Mouse (Mus musculus) lung, postnatal 0 days (tissue): Measurements from ENCODE around the gene Dgkb. TPM values are rescaled to one million over a fixed set of nuclear protein-coding genes. Genes with fewer than 3 reads are reported as not detected.
A peak's percentile ranks its signal among the peaks of the same experiment; 100 is the strongest.

Experiments
- ATAC-seq: fragments of 200-750 bp; cut with Nextera tagmentation; 2 replicates; pipeline ENCODE4 v1.8.0; 2017; ENCODE audit warnings: moderate library complexity
- DNase-seq: peaks from one replicate; pipeline ENCODE4 v3.0.0-alpha.2; 2016; ENCODE audit warnings: low spot score
- H3K27ac ChIP-seq: fragments of 300-500 bp; sonication (generic); 2 replicates; pipeline ENCODE4 v1.5.1; 2014; ENCODE audit warnings: antibody characterized with exemption, mild to moderate bottlenecking, low read length, mixed read lengths
- H3K27me3 ChIP-seq: fragments of 300-500 bp; sonication (generic); replicated peaks from 2 replicates; pipeline ENCODE4 v1.6.1; 2014; ENCODE audit warnings: low read length, mixed read lengths; ENCODE audit not compliant: insufficient read depth
- H3K36me3 ChIP-seq: fragments of 300-500 bp; sonication (generic); 2 replicates; pipeline ENCODE4 v1.6.1; 2014; ENCODE audit warnings: low read length, mixed read lengths; ENCODE audit not compliant: insufficient read depth
- H3K4me1 ChIP-seq: fragments of 300-500 bp; sonication (generic); 2 replicates; pipeline ENCODE4 v1.6.1; 2014; ENCODE audit warnings: antibody characterized with exemption, low read depth, low read length, mixed read lengths; ENCODE audit not compliant: insufficient read depth
- H3K4me2 ChIP-seq: fragments of 300-500 bp; sonication (generic); replicated peaks from 2 replicates; pipeline ENCODE4 v1.6.1; 2014; ENCODE audit warnings: low read depth, mild to moderate bottlenecking, low read length, moderate library complexity, mixed read lengths
- H3K4me3 ChIP-seq: fragments of 300-500 bp; sonication (generic); 2 replicates; pipeline ENCODE4 v1.5.1; 2014; ENCODE audit warnings: low read depth, low read length
- H3K9ac ChIP-seq: fragments of 300-500 bp; sonication (generic); replicated peaks from 2 replicates; pipeline ENCODE4 v1.6.1; 2014; ENCODE audit warnings: low read depth, mild to moderate bottlenecking
- H3K9me3 ChIP-seq: fragments of 300-500 bp; sonication (generic); 2 replicates; pipeline ENCODE4 v1.6.1; 2016; ENCODE audit warnings: low read length, mixed read lengths
- CTCF ChIP-seq: IDR thresholded peaks from 2 replicates; pipeline ENCODE4 v1.5.1; 2016; ENCODE audit warnings: antibody characterized with exemption, mild to moderate bottlenecking
- EP300 ChIP-seq: IDR thresholded peaks from 2 replicates; pipeline ENCODE4 v1.6.1; 2016; ENCODE audit warnings: antibody characterized with exemption, mild to moderate bottlenecking, control low read depth
- WGBS: fragments of 180-500 bp; shearing (Covaris S2); extraction: QIAGEN DNeasy Blood & Tissue Kit; methylation state at CpG from one replicate; pipeline ENCODE4 v1.1.7; 2014; 5-methylcytosine and 5-hydroxymethylcytosine counted together
- polyA plus RNA-seq: library from polyadenylated mRNA; unstranded; fragments of >200 nt; fragmentation: Nextera tagmentation; extraction: Ambion mirVana; gene quantifications from 2 replicates; pipeline ENCODE4 v1.2.1, GENCODE M21; 2015

The Dgkb gene
- polyA plus RNA-seq, 1 experiment from 2014 or later, result 3.5 TPM

DNA sequence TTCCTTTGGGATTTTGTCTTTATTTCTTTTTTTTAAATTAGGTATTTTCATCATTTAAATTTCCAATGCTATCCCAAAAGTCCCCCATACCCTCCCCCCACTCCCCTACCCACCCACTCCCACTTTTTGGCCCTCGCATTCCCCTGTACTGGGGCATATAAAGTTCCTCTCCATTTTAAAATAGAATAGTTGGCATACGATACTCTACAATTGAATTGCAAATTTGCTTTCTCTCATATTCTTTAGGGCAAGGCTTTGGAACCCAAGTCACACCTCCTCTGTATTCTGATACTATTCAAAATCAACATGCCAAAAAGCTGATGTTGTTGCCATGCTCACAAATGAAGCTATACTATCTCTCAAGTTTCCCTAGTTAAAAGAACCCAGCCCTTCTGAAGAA is 679.7 kb downstream of the Dgkb start:
- H3K27ac ChIP-seq, result no peak overlapping the region
- no peak for DNase-seq
- ATAC-seq, result no peak
- no peak for TF ChIP-seq CTCF
- TF ChIP-seq EP300, result no peak
- H3K27me3 ChIP-seq, result no peaks in the 10 kb centered on the region
- H3K4me1 ChIP-seq, result no peaks in the 10 kb centered on the region
- no peak overlapping the region for H3K9ac ChIP-seq
- no peaks in the 10 kb centered on the region for H3K9me3 ChIP-seq
- no peak overlapping the region for H3K4me2 ChIP-seq
- H3K4me3 ChIP-seq, result no peak overlapping the region
- H3K36me3 ChIP-seq, result no peaks in the 10 kb centered on the region
- 82% methylated on average over 2 of the region's 2 CpGs for WGBS

GRCm38 (mm10) chr12:38500931-38501330 is 683.4 kb downstream of the Dgkb start:
- no peaks in the 10 kb centered on the region for H3K9me3 ChIP-seq
- no peaks in the 10 kb centered on the region for H3K4me1 ChIP-seq
- H3K36me3 ChIP-seq, result no peaks in the 10 kb centered on the region
- no peak overlapping the region for H3K4me3 ChIP-seq
- ATAC-seq (no peak), DNase-seq (no peak)
- TF ChIP-seq CTCF, result no peak
- no peak for TF ChIP-seq EP300
- H3K9ac ChIP-seq, result no peak overlapping the region
- no peaks in the 10 kb centered on the region for H3K27me3 ChIP-seq
- WGBS, result 66% methylated on average over 3 of the region's 3 CpGs
- no peak overlapping the region for H3K4me2 ChIP-seq
- no peak overlapping the region for H3K27ac ChIP-seq

GRCm38 (mm10) chr12:38508195-38508594 is 690.7 kb downstream of the Dgkb start:
- ATAC-seq (no peak), DNase-seq (no peak)
- WGBS, result no CpG with 5 or more reads among the region's 1 CpGs
- H3K27me3 ChIP-seq, result no peaks in the 10 kb centered on the region
- H3K9me3 ChIP-seq, result no peaks in the 10 kb centered on the region
- H3K4me1 ChIP-seq, result no peaks in the 10 kb centered on the region
- no peak for TF ChIP-seq CTCF
- TF ChIP-seq EP300, result no peak
- H3K9ac ChIP-seq, result no peak overlapping the region
- no peak overlapping the region for H3K27ac ChIP-seq
- no peaks in the 10 kb centered on the region for H3K36me3 ChIP-seq
- H3K4me3 ChIP-seq, result no peak overlapping the region
- no peak overlapping the region for H3K4me2 ChIP-seq

- Histone ChIP-seq H3K4me3 (no peak overlapping the region), H3K9me3 (no peaks in the 10 kb centered on the region), H3K27me3 (no peaks in the 10 kb centered on the region), H3K27ac (no peak overlapping the region), H3K9ac (no peak overlapping the region), H3K4me2 (no peak overlapping the region), H3K36me3 (no peaks in the 10 kb centered on the region), H3K4me1 (no peaks in the 10 kb centered on the region)
- ATAC-seq (no peak), DNase-seq (no peak)
- no peak for TF ChIP-seq CTCF
- no peak for TF ChIP-seq EP300
- 60% methylated on average over 4 of the region's 4 CpGs for WGBS
Observed at GRCm38 (mm10) chr12:38545431-38545830, 727.9 kb downstream of the Dgkb start.

- no peak overlapping the region for H3K4me2 ChIP-seq
- no peaks in the 10 kb centered on the region for H3K27me3 ChIP-seq
- ATAC-seq, result no peak
- DNase-seq, result no peak
- H3K4me3 ChIP-seq, result no peak overlapping the region
- no peak overlapping the region for H3K27ac ChIP-seq
- H3K9me3 ChIP-seq, result no peaks in the 10 kb centered on the region
- no peaks in the 10 kb centered on the region for H3K4me1 ChIP-seq
- no peaks in the 10 kb centered on the region for H3K36me3 ChIP-seq
- H3K9ac ChIP-seq, result no peak overlapping the region
- TF ChIP-seq EP300 (no peak), CTCF (no peak)
- WGBS, result 62% methylated on average over 6 of the region's 6 CpGs
Observed at GRCm38 (mm10) chr12:38577141-38577540, 759.6 kb downstream of the Dgkb start.

- Histone ChIP-seq H3K36me3 (no peaks in the 10 kb centered on the region), H3K27me3 (no peaks in the 10 kb centered on the region), H3K9ac (no peak overlapping the region), H3K4me2 (no peak overlapping the region), H3K4me1 (no peaks in the 10 kb centered on the region), H3K27ac (no peak overlapping the region), H3K9me3 (no peaks in the 10 kb centered on the region), H3K4me3 (no peak overlapping the region)
- ATAC-seq (no peak), DNase-seq (peak; percentile 41)
- WGBS, result 46% methylated on average over 5 of the region's 5 CpGs
- no peak for TF ChIP-seq EP300
- TF ChIP-seq CTCF, result no peak
Observed at GRCm38 (mm10) chr12:38579191-38579817, 761.8 kb downstream of the Dgkb start.
